Mouse (Mus musculus) bone marrow, adult 2 months (tissue): ENCODE measurements around the gene Ndufa1.

Source experiments
- CTCF ChIP-seq: fragments of 200-500 bp; IDR thresholded peaks from 2 replicates; pipeline ENCODE4 v1.5.1; 2011; ENCODE audit warnings: low read length, control low read depth; ENCODE audit not compliant: control insufficient read depth, insufficient read depth
- POLR2A ChIP-seq: fragments of 200-500 bp; IDR thresholded peaks from 2 replicates; pipeline ENCODE4 v1.6.1; 2011; ENCODE audit warnings: low read depth, mild to moderate bottlenecking, control low read depth, low read length, borderline replicate concordance; ENCODE audit not compliant: control insufficient read depth

- TF ChIP-seq CTCF (no peak), POLR2A (no peak)
Observed at GRCm38 (mm10) chrX:37163115-37163514, 27.8 kb downstream of the Ndufa1 start.
